Mouse (Mus musculus) left cerebral cortex, postnatal 4 days (tissue): ENCODE measurements around the gene Cdc20b. TPM values are rescaled to one million over a fixed set of nuclear protein-coding genes. Genes with fewer than 3 reads are reported as not detected.

Experiments
- DNase-seq: peaks from one replicate; pipeline ENCODE4 v3.0.0-alpha.2; 2022
- intact Hi-C: fragments of 180-260 bp; cut with DNase I; formaldehyde crosslinking; loops from one replicate; pipeline ENCODE4 v1.15.1; 2025
- total RNA-seq, 2 experiments: library from RNA; stranded (reverse); gene quantifications; 2 replicates each; pipeline ENCODE4 v1.2.3; 2021

Gene Cdc20b
- total RNA-seq, 2 experiments from 2014 or later = 0.83 to 1.0 TPM

DNA sequence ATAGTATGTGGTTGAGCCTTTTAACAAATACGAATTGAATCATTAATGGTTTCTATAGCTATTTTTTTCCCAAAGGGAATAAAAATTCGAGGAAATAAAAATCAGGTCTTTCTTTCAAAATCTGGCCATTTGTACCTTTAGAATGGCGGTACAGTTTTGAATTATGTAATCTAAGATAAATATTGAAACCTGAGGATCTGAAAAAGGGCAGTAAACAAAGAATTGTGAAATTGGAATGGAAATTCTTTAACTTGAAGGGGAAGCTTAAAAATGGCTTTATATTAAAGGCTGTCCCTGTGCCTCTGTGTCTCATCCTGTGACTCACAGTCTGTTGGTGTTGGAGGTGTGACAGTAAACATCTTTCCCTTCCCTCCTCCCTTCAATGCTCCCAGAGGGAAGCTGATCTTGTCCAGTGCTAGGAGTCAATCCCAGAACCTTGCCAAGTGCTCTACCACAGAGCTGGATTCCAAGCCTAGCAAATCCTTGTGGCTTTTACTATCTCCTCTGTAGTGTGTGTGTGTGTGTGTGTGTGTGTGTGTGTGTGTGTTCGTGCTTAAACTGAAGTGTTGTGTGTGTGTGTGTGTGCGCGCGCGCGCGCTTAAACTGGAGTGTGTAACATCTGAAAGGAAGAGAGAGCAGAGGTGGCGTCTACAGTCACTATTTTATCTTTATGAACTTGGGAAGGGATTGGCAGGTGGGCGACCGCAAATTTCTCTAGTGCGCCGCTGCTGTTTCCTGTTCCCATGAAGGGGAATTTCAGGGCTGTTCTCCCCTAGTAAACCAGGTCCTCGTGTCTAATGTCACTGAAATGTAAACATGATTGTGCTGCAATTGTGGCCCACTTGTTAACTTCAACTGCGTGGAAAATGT, 11.4 kb upstream of the Cdc20b start:
- intact Hi-C loops = no loop called here
- DNase-seq = no peak

DNA sequence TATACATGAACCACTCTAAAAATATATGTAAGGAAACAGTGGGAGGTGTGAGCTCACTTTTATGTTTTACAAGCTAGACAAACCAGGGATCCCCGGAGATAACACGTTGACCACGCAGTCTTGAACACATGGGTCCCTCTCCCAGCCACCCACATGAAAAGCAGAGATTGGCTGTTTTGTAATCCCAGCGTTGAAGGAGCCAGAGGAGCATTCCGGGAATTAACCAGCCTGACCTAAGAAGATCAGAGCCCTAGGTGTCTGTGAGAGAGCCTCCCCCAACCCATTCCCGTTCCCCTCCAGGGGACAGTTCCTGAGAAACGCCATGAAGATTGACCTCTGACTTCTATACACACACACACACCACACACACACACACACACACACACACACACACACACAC, 3.6 kb upstream of the Cdc20b start:
- intact Hi-C loops = loop anchor here (10.0 kb wide), 1 partner anchor 47 kb away; the partner anchor contains the start of gene Ccno
- no peak for DNase-seq

DNA sequence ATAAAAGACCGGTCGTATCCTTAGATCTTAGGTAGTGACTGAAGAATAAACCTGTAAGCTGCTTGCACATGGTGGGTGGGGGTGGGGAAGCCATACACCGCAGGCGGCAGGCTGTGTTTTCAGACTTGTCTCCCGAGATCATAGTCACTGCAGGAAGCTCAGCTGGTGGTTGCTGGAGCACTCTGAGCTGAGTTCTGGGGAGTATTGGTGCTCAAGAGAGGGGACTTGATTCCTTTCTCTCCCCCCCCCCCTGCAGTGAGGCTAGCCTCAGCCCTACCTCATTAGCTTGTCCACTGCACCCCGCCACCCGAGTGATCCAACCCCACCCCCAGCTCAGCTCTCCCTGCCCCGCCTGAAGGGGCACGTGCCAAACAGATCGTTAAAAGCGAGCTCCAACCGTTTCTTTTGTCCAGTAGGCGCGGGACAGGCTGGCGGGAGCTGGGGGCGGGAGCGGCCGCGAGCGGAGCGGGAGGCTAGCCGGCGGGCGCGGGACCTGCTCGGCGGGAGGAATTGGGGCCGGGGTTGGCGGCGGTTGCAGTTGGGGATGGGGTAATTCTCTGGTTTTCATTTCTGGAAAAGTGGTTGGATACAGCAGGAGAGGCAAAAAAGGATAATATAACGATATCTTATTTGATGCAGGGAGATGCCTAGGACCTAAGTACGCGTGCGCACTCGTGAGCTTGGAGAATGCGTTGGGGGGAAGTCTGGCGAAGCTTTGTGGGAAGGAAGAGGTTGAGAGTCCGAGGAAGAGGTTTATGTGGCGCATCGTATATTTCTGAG, 2.9 kb upstream of the Cdc20b start:
- peak; percentile 69 for DNase-seq
- intact Hi-C loops = loop anchor here (10.0 kb wide), 1 partner anchor 47 kb away; the partner anchor contains the start of gene Ccno

DNA sequence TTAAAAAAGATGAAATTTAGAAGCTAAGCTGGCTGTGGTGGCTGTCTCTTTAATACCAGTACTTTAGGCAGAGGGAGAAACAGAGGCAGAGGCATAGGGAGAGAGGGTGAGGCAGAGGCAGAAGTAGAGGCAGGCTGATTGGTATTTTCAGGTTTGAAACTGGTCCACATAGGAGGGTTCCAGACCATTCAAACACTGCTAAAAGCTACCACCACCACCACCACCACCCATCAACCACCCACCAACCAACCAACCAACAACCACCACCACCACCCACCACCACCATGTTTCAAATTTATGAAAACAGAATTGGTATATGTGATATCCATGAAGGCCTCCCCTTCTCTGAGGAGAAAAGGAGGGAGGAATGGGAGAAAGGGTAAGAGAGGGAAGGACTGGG, 2.1 kb upstream of the Cdc20b start:
- no peak for DNase-seq
- intact Hi-C loops = loop anchor here (10.0 kb wide), 1 partner anchor 48 kb away; the partner anchor contains the start of gene Ccno

DNA sequence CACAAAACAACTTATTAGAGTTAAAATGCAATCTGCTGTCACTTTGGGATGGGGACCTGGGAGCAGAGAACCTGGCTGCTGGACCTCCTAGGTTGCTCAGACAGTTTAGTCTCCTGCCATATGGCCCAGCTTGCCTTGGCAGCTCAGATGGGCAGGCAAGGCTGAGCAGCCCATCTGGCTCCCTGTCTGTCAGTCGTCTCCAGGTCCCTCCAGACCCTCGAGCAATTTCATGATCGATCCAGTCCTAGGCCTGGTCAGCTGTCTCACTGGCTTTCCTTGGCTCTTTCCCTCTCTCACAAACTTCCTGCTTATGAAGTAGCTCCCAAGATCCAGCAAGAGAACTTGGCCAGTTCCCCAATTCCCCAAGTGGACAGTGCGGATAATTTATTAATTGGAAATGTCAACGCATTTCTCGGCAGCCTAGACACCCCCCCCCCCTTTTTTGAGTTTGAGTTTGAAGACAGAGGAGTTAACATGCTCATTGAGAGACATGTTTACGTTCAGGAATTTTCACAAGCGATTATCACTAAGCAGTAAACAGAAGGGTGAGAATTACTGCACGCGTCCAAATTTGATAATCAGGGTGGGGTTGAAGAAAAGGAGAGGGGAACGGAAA, 532 bp upstream of the Cdc20b start:
- peak; percentile 72 for DNase-seq
- intact Hi-C loops = loop anchor here (10.0 kb wide), 1 partner anchor 50 kb away; the partner anchor contains the start of gene Ccno

DNA sequence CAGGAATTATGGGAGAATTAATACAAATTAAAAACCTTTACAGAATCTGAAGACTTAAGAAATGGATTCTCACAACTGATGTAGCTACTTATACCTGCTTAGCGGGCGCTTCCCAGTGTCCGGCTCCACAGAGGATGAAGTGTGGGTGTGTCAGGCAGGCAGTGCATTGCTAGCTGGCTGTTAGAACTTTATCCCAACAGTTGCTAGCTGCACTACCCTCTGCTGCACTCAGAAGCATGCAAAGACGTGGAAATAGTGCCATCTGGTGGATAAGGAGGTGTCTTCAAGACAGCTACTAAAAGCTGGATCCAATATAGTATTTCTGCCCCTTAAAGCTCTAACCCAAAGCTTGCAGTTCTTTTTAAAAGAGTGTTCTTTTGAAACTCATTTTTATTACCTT, 941 bp downstream of the Cdc20b start:
- peak; percentile 66 for DNase-seq
- intact Hi-C loops = loop anchor here (5.0 to 10.0 kb wide), 2 partner anchors 51 to 359 kb away; partner anchors contain the start of gene Ccno

DNA sequence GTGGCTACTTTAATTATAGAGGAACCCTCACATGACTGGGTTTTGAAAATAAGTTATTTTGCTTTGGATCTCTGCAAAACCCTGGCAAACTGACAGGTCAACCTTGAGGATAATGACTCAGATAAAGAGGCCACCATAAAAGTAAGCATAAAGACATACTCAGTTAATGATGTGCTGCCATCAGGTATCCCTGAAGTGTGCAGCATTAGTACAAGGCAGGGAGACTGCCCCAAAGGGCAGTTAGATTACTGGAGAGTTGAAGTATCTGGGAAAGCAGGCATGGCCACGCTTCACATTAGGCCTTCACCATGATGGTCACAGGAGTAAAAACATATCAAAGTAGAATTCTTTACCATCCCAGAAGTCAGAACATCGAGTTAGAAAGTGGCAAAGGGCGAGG, 10.0 kb downstream of the Cdc20b start:
- DNase-seq = no peak
- intact Hi-C loops = loop anchor here (5.0 kb wide), 2 partner anchors 92 to 222 kb away; no protein-coding TSS in a partner anchor

DNA sequence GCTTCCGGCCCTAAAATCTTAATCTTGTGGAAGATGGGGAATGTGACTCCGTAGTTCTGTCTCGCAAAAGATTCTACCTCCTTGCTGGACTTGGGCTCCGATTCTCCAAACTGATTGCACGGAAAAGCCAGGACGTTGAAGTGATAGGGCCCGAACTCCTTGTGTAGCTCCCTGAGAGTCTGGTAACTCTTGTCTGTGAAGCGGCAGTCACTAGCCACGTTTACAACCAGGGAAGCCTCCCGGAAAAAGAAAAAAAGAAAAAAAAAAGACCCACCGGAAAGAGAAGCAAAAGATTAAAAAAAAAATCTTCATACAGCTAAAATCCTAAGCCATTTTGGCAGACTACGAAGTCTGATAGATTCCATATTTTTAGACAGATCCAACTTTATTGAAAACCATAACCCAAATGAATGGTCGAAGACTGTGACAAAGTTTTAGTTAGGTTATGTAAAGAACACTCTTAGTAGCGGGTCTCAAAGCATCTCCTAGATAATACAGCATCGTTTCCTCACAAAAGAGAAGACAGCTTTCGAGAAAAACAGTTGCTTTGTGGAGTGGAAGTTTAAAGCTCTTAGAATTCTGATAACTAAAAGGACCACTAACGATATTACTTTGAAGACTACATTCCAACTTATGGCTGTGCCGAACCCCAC, 10.7 kb downstream of the Cdc20b start:
- no peak for DNase-seq
- intact Hi-C loops = loop anchor here (5.0 kb wide), 2 partner anchors 92 to 222 kb away; no protein-coding TSS in a partner anchor

DNA sequence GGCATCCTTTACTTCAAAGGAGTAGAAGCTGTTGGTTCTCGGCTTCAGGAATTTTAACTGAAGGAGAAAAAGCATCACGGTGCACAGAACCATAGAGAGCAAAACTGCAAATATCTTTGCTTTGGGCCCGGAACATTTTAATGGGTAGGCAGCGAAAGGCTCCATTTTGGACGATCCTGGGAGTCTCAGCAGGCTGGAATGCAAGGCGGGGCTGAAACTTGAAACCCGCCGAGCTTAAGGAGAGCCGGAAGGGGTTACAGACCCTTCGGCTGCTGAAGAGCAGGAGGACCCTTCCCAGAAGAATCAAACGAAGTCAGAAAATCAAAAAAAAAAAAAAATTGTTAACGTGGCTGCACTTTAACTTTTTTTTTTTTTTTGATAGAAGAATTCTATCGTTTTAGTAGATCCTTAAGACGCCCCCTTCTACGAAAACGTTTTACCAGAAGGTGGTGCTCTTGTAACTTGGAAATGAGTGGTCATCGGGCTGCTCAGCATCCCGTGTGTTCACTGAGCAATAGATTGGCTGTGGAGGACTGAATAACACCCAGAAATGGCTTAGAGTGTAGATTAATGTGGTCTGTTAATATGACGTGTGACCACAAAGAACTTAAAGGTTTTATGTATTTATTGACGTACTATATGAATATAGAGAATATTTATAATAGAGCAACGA, 11.4 kb downstream of the Cdc20b start, which contains the start of gene Gpx8:
Gene Gpx8 (minus strand): TSS at position 200 of the 673 bp plus-strand sequence.
- DNase-seq = peak; percentile 40

DNA sequence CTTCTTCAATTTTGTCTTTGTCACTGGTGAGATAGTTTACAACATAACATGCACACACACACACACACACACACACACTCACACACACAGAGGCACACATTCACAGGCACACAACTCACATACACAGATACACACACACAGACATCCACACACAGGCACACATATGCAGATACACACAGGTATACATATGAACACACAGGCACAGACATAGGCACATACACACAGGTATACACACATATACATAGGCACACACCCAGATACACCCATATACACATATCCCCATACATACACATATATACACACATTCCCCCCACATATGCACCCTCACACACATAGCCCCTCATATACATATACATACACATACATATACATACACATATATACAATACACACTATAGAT, 12.1 kb downstream of the Cdc20b start:
- intact Hi-C loops = loop anchor here (5.0 kb wide), 2 partner anchors 90 to 220 kb away; no protein-coding TSS in a partner anchor
- no peak for DNase-seq

More for the DNA sequence above, 11.4 kb downstream of the Cdc20b start, which contains the start of gene Gpx8:
- intact Hi-C loops = loop anchor here (5.0 kb wide), 2 partner anchors 91 to 221 kb away; no protein-coding TSS in a partner anchor

DNA sequence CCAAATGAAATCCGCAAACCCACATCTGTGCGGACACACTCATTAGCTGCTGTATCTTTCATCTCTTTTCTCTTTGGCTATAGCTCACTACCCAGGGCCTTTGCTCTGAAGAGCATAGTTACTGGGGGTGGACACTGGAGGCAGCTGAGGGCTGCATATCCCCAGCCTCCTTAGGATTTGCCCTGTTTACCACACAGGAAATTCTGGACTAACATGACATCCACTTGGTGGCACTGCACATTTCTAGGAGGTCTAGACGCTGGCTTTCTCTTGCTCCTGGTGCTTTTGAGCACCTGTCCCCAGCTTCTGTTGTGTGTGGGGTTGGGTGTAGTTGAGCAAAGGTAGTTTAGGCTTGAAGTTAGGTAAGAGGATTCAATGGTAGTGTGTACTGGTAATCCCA, 12.7 kb downstream of the Cdc20b start:
- DNase-seq = no peak
- intact Hi-C loops = loop anchor here (5.0 kb wide), 2 partner anchors 90 to 220 kb away; no protein-coding TSS in a partner anchor

DNA sequence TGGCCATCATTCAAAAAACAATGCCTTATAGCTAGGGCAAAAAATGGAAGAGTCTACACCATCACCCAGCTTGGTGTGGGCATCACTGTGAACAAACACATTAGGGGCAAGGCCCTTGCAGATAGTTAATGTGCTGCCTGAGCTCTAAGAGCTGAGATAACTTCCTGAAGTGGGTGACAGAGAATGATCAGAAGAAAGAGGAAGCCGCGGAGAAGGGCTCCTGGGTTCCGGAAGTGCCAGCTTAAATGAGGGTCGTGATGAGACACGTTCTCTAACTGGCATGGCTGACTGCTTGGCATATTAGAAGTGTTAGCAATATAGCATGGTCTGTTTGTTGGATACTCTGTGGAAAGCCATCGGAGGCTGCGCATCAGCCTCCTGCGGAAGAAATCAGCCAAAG, 19.3 kb downstream of the Cdc20b start:
- intact Hi-C loops = no loop called here
- no peak for DNase-seq

DNA sequence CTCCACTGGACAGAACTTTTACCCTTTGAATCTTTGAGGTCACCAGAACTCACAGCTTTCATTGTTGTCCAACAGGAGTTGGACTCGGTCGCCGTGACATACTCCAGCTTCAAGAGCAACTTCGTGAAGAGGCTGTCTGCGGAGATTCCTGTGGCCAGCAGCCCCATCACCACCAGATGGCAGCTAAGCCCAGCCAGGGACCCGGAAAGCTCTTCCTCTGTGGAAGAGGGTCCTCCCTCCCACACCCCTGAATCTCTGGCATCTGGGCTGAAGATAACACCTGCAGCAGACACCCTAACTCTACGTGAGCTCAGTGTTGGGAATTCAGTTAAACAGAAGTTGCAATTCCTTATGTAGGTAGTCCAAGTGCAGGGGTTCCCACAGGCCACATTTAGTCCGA, 20.9 kb downstream of the Cdc20b start:
- DNase-seq = peak; percentile 26
- intact Hi-C loops = no loop called here

DNA sequence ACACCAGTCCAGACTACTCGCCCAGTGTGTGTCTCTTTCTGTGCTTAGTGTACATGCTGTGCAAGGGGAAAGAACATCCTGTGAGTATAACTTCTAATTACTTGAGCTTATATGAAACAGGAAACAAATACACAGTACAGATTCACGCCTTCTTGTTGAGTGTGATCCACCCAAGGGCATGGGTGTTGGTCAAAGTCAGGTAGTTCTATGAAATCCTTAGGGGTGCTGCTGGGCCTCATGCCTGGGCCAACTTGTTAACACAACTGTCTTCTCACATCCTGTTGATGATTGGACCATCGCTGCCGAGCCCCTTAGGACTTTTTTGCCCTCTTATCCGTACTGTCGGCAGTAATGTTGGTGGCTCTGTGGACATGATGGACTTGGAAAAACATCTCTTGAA, 26.8 kb downstream of the Cdc20b start:
- intact Hi-C loops = no loop called here

DNA sequence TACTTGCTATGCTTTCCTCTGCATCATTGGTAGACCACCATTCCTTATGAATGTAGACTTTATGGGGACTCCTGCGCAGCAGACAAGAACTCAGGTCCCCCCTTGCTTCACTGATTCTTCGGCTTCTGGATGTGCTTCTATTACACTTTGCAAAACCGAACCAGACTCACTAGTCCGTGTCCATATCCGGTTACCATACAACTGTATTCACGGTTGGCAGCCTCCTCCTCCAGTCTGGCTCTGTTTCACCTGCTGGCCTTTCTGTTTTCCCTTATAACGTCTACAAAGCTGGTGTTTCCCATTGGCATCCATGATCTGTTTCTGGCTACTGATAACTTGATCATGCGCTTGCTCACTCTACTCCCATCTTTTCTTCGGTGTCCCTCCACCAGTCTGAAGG, 29.6 kb downstream of the Cdc20b start:
- no peak for DNase-seq
- intact Hi-C loops = no loop called here

More for the DNA sequence above, 26.8 kb downstream of the Cdc20b start:
- no peak for DNase-seq

DNA sequence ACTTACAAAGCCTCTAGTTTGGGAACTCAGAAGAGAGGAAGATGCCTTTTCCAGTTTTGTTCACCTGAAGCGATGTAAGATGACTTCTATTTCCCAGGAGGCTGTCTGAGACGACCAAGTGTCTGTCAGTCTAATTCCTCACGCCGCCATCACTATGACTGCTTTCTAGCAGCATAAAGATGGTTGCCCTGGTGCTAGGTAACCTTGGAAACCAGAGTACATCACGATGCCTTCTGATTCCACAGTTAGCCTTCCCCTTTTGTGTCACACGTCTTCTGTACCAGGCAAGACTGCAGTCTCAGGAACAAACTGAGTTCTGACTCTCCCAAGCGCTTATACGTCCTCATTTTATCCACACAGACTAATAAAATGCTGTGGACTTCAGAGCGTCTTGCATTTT, 44.1 kb downstream of the Cdc20b start:
- intact Hi-C loops = no loop called here
- no peak for DNase-seq

DNA sequence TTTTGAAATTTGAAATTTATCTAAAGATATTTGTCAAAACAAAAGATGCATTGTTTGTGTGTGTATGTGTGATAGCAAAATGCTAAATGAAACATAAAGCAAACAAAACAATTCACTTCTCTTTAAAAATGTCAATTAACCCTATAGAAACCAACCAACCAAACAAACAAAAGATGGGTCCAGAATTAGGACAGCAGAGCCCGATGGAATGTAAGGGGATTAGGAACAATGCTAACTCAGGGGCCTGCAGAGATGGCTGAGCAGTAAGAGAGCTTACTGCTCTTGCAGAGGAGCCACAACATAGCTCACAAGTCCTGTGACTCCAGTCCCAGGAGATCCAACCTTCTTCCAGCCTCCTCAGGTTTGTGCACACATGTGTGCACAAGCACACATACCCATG, 47.2 kb downstream of the Cdc20b start:
- no peak for DNase-seq
- intact Hi-C loops = no loop called here

DNA sequence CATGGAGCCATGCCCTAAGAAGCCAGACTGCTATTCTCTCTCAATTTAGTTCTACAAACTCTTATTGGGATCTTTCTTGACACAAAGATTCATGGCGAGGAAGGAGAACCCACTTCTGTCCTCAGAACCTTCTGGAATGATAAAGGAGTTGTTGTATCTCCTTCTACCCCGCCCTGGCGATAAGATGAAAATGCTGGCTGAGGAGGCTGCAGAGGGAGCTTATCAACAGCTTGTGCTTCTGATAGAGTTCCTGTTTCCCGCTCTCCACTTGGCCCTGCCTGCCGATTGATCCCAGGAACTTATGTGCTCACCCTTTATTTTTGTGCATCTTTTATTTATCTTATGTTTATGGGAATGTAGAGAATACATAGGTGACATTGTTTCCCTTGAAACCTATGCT, 49.8 kb downstream of the Cdc20b start:
- intact Hi-C loops = no loop called here
- no peak for DNase-seq

DNA sequence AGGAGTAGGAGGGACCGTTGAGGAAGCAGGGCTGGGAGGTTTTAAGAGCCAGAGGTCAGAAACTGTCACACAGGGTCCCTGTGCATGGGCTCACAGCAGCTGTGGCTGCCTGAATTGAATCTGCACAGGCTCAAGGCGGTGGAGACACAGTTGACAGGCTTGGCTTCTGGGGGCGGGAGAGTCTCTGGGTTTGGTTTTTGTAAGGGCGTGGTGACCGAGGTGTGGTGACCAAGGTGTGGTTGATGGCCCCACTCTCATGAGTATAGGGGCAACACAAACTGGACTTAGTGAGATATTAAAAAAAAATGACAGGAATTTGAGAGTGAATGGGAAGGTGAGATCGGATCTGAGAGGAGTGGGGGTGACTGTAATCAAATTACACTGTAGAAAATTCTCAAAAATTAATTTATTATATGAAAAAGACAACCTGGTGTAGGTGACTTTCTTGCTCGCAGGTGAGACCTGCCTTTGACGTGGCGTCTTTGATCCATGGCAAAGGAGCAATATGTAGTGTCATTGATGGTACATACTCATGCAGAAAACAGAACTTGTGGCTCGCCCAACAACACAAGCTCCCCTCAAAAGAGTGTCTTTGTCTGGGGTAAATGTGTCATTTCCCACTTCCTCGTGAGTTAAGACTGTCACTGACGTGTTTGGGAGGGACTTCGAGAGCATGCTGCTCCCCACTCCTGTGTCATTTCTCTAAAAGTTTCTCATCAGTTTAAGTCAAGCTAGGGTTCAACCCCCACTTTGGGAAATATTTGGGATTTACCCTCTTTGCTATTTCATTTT, 52.5 kb downstream of the Cdc20b start:
- DNase-seq = no peak
- intact Hi-C loops = no loop called here
